Mouse (Mus musculus) hindbrain, postnatal 0 days (tissue): ENCODE results near the gene Gm21887. TPM values are rescaled to one million over a fixed set of nuclear protein-coding genes. Genes with fewer than 3 reads are reported as not detected.
"Not testable (repeated sequence)": the region's sequence is repeated elsewhere in the genome, so short reads cannot be mapped to it uniquely, and the experiment has no call there.

Experiments used
- ATAC-seq: fragments of 200-750 bp; cut with Nextera tagmentation; 2 replicates; pipeline ENCODE4 v1.8.0; 2017; ENCODE audit warnings: mild to moderate bottlenecking, moderate TSS enrichment, moderate library complexity
- DNase-seq: peaks from one replicate; pipeline ENCODE4 v3.0.0-alpha.2; 2015; ENCODE audit warnings: low spot score
- H3K27ac ChIP-seq: fragments of 300-500 bp; sonication (generic); 2 replicates; pipeline ENCODE4 v1.5.1; 2014; ENCODE audit warnings: mild to moderate bottlenecking
- H3K27me3 ChIP-seq: fragments of 300-500 bp; sonication (generic); 2 replicates; pipeline ENCODE4 v1.6.1; 2014; ENCODE audit warnings: low read length, mixed read lengths; ENCODE audit not compliant: insufficient read depth
- H3K36me3 ChIP-seq: fragments of 300-500 bp; sonication (generic); 2 replicates; pipeline ENCODE4 v1.6.1; 2014; ENCODE audit warnings: low read length, mixed read lengths; ENCODE audit not compliant: insufficient read depth
- H3K4me1 ChIP-seq: fragments of 300-500 bp; sonication (generic); 2 replicates; pipeline ENCODE4 v1.6.1; 2014; ENCODE audit warnings: antibody characterized with exemption, low read length, mixed read lengths; ENCODE audit not compliant: insufficient read depth
- H3K4me2 ChIP-seq: fragments of 300-500 bp; sonication (generic); 2 replicates; pipeline ENCODE4 v1.6.1; 2014; ENCODE audit warnings: low read depth, mild to moderate bottlenecking, low read length, moderate library complexity, mixed read lengths
- H3K4me3 ChIP-seq: fragments of 300-500 bp; sonication (generic); 2 replicates; pipeline ENCODE4 v1.5.1; 2014; ENCODE audit warnings: low read length
- H3K9ac ChIP-seq: fragments of 300-500 bp; sonication (generic); replicated peaks from 2 replicates; pipeline ENCODE4 v1.6.1; 2014; ENCODE audit warnings: mild to moderate bottlenecking, low read length, moderate library complexity, mixed read lengths
- H3K9me3 ChIP-seq: fragments of 300-500 bp; sonication (generic); 2 replicates; pipeline ENCODE4 v1.6.1; 2016; ENCODE audit warnings: low read length, mixed read lengths
- WGBS: fragments of 180-500 bp; shearing (Covaris S2); extraction: QIAGEN DNeasy Blood & Tissue Kit; methylation state at CpG from one replicate; pipeline ENCODE4 v1.1.7; 2014; 5-methylcytosine and 5-hydroxymethylcytosine counted together
- polyA plus RNA-seq: library from polyadenylated mRNA; unstranded; fragments of >200 nt; fragmentation: Nextera tagmentation; extraction: Ambion mirVana; gene quantifications from 2 replicates; pipeline ENCODE4 v1.2.1, GENCODE M21; 2015
- total RNA-seq: library from RNA; depleted of rRNA; stranded (reverse); fragments of >200 nt; gene quantifications from 2 replicates; pipeline ENCODE4 v1.2.3, GENCODE M21; 2014

Gene Gm21887
- total and polyA plus RNA-seq, 2 experiments from 2014 or later = 8.3 to 194 TPM

DNA sequence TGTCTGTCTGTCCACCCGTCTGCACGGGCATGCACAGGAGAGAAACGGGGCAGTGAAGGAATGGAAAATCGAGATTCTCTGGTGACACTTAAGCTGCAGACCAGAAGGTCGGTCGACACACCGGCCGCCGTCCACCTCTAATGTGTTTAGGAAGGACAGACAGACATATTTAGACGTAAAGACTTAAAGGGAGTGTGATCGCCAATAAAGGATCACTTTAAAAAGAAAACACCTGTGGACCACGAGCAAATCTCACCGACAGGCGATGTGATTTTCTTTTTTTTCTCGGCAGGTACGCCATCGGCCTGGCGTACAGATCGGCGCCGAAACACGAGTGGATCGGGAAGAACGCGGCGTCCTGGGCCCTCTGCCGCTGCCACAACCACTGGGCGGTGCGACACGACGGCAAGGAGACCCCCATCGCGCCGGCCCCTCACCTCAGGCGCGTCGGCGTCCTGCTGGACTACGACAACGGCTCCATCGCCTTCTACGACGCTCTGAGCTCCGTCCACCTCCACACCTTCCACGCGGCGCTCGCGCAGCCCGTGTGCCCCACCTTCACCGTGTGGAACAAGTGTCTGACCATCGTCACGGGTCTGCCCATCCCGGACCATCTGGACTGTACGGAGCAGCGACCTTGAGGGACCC is 20.8 kb upstream of the Gm21887 start:
- H3K9me3 ChIP-seq = peaks cover 16% of the 10 kb centered on the region
- WGBS = 77% methylated on average over 56 of the region's 56 CpGs
- not testable (repeated sequence) for H3K27ac ChIP-seq, H3K4me3 ChIP-seq, H3K4me2 ChIP-seq, H3K36me3 ChIP-seq, H3K27me3 ChIP-seq, H3K4me1 ChIP-seq, H3K9ac ChIP-seq
- peak; percentile 3; the same call in 1 of the 2 replicates for ATAC-seq
- DNase-seq = peak; percentile 11

DNA sequence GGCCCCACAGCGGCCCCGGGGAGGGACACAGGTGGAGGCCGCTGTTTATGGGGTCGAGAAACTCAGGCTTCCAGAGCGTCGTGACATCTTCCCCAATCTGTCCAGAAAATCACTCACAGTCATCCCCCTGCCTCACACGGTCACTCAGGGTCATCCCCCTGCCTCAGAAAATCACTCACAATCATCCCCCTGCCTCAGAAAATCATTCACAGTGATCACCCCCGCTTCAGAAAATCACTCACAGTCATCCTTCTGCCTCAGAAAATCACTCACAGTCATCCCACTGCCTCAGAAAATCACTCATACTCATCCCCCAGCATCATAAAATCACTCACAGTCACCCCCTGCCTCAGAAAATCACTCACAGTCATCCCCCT is 20.3 kb upstream of the Gm21887 start:
- DNase-seq = peak; percentile 39
- H3K9me3 ChIP-seq = peaks cover 16% of the 10 kb centered on the region
- WGBS = 77% methylated on average over 8 of the region's 8 CpGs
- H3K4me2 ChIP-seq, H3K27ac ChIP-seq, H3K27me3 ChIP-seq, H3K4me3 ChIP-seq, H3K36me3 ChIP-seq, H3K4me1 ChIP-seq, H3K9ac ChIP-seq: not testable (repeated sequence)
- ATAC-seq = 0 out of 2 replicates have a peak, but pooled peaks have one; percentile 0

DNA sequence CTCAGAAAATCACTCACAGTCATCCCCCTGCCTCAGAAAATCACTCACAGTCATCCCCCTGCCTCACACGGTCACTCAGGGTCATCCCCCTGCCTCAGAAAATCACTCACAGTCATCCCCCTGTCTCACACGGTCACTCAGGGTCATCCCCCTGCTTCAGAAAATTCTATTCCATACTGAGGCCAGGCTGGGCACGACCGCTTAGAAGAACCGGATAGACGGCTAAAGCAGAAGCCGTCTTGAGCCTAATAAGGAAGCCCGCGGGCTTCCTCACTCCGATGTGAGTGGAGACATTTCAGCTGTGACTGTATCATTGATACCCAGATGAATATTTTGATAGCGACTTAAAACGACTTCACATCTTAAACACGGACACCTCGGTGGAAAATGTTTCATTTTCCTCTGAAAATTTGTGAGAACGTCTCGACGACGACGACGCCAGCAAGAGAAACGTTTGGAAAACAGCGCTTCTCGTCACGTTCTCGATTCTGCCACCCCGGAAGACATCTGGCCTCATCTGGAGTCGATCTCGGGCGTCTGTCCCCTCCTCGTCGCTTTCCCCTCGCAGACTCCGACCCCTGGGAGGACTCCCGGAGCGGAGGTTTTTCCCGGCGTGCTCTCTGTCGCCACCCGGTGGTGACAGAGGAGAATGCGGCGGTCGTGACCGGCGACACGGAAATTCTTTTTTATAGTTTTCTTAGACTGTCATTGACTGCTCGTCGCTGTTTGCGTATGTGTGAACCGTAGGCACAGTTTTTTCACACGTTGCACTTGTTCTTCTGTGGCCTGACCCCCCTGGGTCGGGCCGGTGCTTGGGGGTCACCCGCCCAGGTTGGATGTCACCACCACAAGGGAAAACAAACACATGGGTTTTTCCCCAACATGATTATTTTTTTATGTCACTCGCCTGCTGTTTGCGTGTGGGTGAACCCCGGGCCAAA is 19.5 kb upstream of the Gm21887 start:
- not testable (repeated sequence) for H3K36me3 ChIP-seq, ATAC-seq, H3K4me3 ChIP-seq, H3K27me3 ChIP-seq, H3K27ac ChIP-seq, H3K4me1 ChIP-seq, H3K9ac ChIP-seq
- Histone ChIP-seq H3K9me3 (peaks cover 20% of the 10 kb centered on the region), H3K4me2 (peak overlapping the region; percentile 10; the same call in 1 of the 2 replicates)
- WGBS = 52% methylated on average over 56 of the region's 56 CpGs
- DNase-seq = peak; percentile 29

DNA sequence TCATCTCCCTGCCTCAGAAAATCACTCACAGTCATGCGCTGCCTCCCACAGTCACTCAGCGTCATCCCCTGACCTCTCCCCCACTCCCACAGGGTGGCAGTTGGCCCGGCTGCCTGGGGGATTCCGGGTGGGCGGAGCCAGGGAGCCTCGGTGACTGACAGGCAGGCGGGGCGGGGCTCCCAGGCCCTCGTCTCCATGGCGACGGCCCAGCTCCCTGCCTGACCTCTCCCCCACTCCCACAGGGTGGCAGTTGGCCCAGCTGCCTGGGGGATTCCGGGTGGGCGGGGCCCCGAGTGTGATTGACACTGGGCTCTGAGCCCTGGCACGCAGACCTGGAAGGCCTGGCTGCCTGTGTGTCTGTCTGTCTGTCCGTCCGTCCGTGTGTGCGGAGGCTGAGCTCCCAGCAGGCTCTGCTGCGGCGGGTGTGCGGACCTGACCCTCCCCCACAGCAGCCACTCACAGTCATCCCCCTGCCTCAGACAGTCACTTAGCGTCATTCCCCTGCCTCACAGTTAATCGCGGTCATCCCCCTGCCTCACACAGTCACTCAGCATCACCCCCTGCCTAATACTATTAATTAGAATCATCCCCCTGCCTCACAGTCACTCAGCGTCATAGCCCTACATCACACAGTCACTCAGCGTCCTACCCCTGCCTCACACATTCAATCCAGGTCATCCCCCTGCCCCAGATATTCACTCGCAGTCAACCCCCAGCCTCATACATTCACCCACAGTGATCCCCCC is 18.2 kb upstream of the Gm21887 start:
- DNase-seq = peak; percentile 40
- not testable (repeated sequence) for H3K4me1 ChIP-seq, H3K27me3 ChIP-seq, H3K9ac ChIP-seq, H3K36me3 ChIP-seq
- Histone ChIP-seq H3K4me2 (peak overlapping the region; percentile 21; the same call in 1 of the 2 replicates), H3K4me3 (0 out of 2 replicates have a peak overlapping the region, but pooled peaks have one; percentile 3), H3K27ac (peak overlapping the region; percentile 22; the same call in 1 of the 2 replicates), H3K9me3 (peaks cover 18% of the 10 kb centered on the region)
- 33% methylated on average over 27 of the region's 28 CpGs for WGBS
- ATAC-seq = peak; percentile 41

DNA sequence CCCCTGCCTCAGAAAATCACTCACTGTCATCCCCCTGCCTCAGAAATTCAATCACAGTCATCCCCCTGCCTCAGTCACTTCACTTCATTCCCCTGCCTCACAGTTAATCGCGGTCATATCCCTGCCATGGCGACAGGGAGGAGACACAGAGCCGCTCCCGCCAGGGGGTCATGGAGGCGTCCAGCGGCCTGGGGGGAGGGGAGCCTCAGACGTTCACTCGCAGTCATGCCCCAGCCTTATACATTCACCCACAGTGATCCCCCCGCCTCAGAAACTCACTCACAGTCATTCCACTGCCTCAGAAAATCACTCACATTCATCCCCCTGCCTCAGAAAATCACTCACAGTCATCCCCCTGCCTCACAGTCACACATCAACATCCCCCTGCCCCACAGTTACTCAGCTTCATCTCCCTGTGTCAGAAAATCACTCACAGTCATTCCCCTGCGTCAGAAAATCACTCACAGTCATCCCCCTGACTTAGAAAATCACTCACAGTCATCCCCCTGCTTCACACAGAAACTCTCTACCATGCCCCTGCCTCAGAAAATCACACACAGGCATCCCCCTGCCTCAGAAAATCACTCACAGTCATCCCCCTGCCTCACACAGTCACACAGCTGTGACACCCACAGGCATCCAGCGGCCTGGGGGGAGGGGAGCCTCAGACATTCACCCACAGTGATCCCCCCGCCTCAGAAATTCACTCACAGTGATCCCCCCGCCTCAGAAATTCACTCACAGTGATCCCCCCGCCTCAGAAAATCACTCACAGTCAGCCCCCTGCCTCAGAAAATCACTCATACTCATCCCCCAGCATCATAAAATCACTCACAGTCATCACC is 17.2 kb upstream of the Gm21887 start:
- not testable (repeated sequence) for H3K4me1 ChIP-seq, H3K4me3 ChIP-seq, DNase-seq, H3K36me3 ChIP-seq, ATAC-seq, H3K27ac ChIP-seq, H3K4me2 ChIP-seq, H3K27me3 ChIP-seq, H3K9ac ChIP-seq
- 31% methylated on average over 15 of the region's 15 CpGs for whole genome bisulfite sequencing
- peaks cover 18% of the 10 kb centered on the region for H3K9me3 ChIP-seq

DNA sequence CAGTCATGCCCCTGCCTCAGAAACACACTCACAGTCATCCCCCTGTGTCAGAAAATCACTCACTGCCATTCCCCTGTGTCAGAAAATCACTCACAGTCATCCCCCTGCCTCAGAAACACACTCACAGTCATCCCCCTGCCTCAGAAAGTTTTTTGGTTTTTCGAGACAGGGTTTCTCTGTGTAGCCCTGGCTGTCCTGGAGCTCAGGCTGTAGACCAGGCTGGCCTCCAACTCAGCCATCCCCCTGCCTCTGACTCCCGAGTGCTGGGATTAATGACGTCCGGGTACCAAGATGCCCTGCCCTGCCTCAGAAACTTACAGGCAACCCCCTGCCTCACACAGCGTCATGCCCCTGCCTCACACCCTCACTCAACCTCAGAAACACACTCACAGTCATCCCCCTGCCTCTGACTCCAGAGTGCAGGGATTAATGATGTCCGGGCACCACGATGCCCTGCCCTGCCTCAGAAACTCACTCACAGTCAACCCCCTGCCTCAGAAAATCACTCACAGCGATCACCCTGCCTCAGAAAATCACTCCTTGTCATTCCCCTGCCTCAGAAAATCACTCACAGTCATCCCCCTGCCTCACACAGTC is 16.4 kb upstream of the Gm21887 start:
- peaks cover 22% of the 10 kb centered on the region for H3K9me3 ChIP-seq
- H3K9ac ChIP-seq, ATAC-seq, H3K27ac ChIP-seq, H3K4me1 ChIP-seq, H3K4me3 ChIP-seq, H3K36me3 ChIP-seq, H3K27me3 ChIP-seq, H3K4me2 ChIP-seq: not testable (repeated sequence)
- WGBS = 62% methylated on average over 8 of the region's 8 CpGs
- peak; percentile 1 for DNase-seq

DNA sequence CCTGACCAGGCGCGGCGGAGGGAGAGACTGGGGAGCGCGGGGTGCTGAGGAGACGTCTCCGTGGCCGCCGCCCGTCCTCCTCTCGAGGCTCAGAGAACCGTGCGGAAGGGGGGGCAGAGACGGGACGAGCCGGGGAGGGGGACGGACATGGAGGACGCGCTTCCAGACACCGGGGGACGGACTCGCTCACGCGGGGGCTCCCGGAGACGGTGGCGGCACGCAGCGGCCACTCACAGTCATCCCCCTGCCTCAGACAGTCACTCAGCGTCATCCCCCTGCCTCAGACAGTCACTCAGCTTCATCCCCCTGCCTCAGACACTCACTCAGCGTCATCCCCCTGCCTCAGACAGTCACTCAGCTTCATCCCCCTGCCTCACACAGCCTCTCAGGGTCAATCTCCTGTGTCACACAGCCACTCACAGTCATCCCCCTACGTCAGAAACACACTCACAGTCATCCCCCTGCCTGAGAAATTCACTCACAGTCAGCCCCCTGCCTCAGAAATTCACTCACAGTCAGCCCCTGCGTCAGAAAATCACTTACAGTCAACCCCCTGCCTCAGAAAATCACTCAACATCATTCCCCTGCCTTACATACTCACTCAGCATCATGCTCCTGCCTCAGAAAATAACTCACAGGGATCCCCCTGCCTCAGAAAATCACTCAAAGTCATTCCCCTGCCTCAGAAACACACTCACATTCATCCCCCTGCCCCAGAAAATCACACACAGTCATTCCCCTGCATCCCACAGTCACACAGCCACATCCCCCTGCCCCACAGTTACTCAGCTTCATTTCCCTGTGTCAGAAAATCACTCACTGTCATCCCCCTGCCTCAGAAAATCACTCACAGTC is 15.2 kb upstream of the Gm21887 start:
- not testable (repeated sequence) for H3K27ac ChIP-seq, H3K4me1 ChIP-seq, H3K9ac ChIP-seq, ATAC-seq, H3K4me2 ChIP-seq, H3K4me3 ChIP-seq, DNase-seq, H3K36me3 ChIP-seq, H3K27me3 ChIP-seq
- peaks cover 15% of the 10 kb centered on the region; the same call in 1 of the 2 replicates for H3K9me3 ChIP-seq
- WGBS = 65% methylated on average over 31 of the region's 33 CpGs
